Comparison of ENCODE assay signal across 27 mouse cellular contexts in the genomic region with DNA sequence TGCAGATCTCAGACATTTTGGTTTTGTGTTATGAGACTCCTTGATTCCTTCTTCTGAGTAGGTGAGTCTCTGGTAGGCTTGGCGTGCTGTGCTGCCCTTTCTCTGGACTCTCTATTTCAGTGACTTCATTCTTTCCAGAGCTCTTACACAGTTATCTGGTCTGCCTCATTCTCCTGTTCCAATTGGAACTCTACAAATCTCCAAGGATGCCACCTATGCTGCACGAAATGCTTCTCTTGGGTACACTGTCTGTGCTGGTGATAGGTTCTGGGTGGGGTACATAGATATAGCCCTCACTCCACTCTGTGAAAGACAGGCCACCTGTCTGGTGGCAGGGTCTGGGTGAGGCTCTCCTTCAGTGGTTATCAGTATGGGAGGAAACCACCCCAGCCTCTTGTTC. TPM values are rescaled to one million over a fixed set of nuclear protein-coding genes. Genes with fewer than 3 reads are reported as not detected.
"Had no signal": no experiment of that assay in that cellular context is flagged by ENCODE, and none has a peak within 500 bp of the region (broad histone marks: within the 10 kb centered on the region; RNA-seq: fewer than 3 reads in every experiment).

Gene Cd163l1, plus strand, starts transcription at position 301 of the 400 bp plus-strand sequence.

- H3K4me3 ChIP-seq: heart, adult 2 months; heart, embryonic 12.5 days; hindbrain, embryonic 13.5 days; hindbrain, embryonic 15.5 days; kidney, embryonic 15.5 days; layer of hippocampus, adult 2 months; left cerebral cortex, adult 2 months; limb, embryonic 10.5 days; limb, embryonic 12.5 days had no signal

- H3K9ac ChIP-seq: forebrain, postnatal 0 days; heart, embryonic 12.5 days; hindbrain, embryonic 13.5 days; hindbrain, embryonic 15.5 days; kidney, embryonic 15.5 days; limb, embryonic 12.5 days had no signal

- H3K27ac ChIP-seq: heart, adult 2 months; hindbrain, embryonic 13.5 days; hindbrain, embryonic 15.5 days; hindbrain, postnatal 0 days; kidney, embryonic 15.5 days; layer of hippocampus, adult 2 months; left cerebral cortex, adult 2 months; limb, embryonic 10.5 days; limb, embryonic 12.5 days had no signal

- H3K4me1 ChIP-seq: heart, embryonic 12.5 days; hindbrain, embryonic 13.5 days; hindbrain, embryonic 15.5 days; kidney, embryonic 15.5 days; limb, embryonic 10.5 days; limb, embryonic 12.5 days had no signal

- H3K4me2 ChIP-seq: heart, embryonic 12.5 days; hindbrain, embryonic 13.5 days; hindbrain, embryonic 15.5 days; kidney, embryonic 15.5 days; limb, embryonic 12.5 days had no signal

- H3K36me3 ChIP-seq: heart, embryonic 12.5 days; hindbrain, embryonic 13.5 days; hindbrain, embryonic 15.5 days; kidney, embryonic 15.5 days; limb, embryonic 10.5 days; limb, embryonic 12.5 days had no signal

- DNase-seq: forebrain, postnatal 0 days; gastrocnemius, postnatal 14 days; gastrocnemius, postnatal 36 days; heart, adult 11 months; heart, adult 2 months; heart, postnatal 14 days; heart, postnatal 36 days; kidney, adult 11 months; kidney, adult 2 months; kidney, adult 9 months; kidney, postnatal 10 days; kidney, postnatal 25 days; kidney, postnatal 4 days had no signal

- ATAC-seq: forebrain, postnatal 0 days; hindbrain, postnatal 0 days; intestine, embryonic 16.5 days had no signal

- H3K9me3 ChIP-seq: heart, embryonic 12.5 days; hindbrain, embryonic 13.5 days; hindbrain, embryonic 15.5 days; kidney, embryonic 15.5 days; limb, embryonic 10.5 days; limb, embryonic 12.5 days had no signal

- H3K27me3 ChIP-seq: heart, embryonic 12.5 days; hindbrain, embryonic 13.5 days; hindbrain, embryonic 15.5 days had no signal

RNA-seq across cellular contexts. Expression of gene Cd163l1, which starts in this region (rescaled TPM):
- polyA plus RNA-seq: forebrain, postnatal 0 days; heart, embryonic 12.5 days; heart, embryonic 14.5 days; heart, postnatal 0 days; hindbrain, embryonic 11.5 days; hindbrain, embryonic 13.5 days; hindbrain, postnatal 0 days; intestine, embryonic 14.5 days; kidney, embryonic 15.5 days; limb, embryonic 12.5 days had no signal
